Mouse (Mus musculus) cerebellum, postnatal 14 days (tissue): ENCODE measurements at regions not wholly inside any gene's neighbourhood (a gene's known extent, or its start where the extent isn't known, plus 50 kb on each side); places are given as distances from the start of the nearest gene placed in this dataset.
A peak's percentile ranks its signal among the peaks of the same experiment; 100 is the strongest.

Source experiments
- DNase-seq, 2 experiments: peaks; one replicate each; pipeline ENCODE4 v3.0.0; 2021; ENCODE audit warnings: mixed read lengths in 2 of 2

DNA sequence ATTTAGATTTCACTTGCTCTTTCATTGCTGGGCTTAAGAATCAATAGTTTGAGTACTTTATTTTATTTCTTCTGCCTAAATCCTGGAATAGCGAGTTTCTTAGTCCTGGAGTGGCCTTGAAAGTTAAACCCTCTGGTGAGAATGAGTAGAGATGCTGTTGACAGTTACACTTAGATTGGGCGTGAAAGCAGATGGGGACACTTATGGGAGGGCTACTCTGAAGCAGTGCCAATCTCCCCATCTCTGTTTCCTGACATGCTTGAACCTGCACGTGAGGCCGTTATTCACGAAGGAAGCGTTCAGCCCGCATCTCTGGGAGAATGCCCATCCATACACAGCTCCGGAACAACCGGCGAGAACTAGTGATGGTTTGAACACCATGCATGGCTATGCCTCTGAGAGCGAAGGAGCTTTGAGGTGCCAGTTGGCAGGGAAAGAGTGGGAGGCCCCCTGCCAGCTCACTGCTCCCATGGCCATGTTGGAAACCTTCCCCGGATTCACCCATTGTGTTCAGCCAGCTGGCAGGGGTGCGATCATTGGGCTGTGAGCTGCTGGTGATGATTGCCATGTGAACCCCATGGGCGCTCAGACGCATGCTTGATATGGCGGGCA lies 792.2 kb upstream of the Got2 start:
- DNase-seq: peak; percentile 93 to 98

DNA sequence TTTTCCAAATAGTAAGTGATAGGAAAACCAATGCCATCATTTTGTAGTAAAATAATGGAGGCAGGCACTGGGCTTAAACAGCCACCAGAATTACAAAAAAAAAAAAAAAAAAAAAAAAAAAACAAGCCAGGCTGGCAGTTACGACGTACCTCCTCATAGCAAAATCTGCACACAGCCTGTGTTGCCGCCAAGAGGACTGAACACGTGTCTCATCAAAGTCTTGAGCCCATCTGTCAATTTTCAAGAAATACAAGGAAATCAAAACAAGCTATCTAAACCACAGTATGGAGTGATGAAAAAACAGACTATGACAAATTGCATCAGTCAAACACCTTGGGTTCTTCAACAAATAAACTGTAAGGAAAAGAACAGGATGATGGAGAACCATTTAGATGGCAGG lies 791.2 kb upstream of the Got2 start:
- peak; percentile 58 to 68 for DNase-seq

DNA sequence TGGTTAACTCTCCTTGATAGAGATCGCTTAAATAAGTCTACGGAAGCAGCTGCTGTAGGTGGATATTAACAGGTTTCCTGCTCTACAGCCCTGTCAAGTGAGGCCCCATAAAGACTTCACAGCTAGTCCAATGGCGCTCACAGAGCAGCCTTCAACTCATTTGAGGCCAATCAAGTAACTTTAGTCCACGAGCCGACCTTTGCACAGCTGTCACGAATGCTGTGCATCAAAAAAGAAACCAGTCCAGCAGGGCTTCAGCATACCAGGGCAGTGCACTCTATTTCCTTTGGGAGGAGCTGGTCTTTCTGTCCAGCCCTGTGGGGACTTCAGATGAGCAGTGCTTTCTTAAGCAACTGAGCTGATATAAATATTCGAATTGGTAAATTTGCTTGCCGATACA lies 786.4 kb upstream of the Got2 start:
- no peak for DNase-seq

DNA sequence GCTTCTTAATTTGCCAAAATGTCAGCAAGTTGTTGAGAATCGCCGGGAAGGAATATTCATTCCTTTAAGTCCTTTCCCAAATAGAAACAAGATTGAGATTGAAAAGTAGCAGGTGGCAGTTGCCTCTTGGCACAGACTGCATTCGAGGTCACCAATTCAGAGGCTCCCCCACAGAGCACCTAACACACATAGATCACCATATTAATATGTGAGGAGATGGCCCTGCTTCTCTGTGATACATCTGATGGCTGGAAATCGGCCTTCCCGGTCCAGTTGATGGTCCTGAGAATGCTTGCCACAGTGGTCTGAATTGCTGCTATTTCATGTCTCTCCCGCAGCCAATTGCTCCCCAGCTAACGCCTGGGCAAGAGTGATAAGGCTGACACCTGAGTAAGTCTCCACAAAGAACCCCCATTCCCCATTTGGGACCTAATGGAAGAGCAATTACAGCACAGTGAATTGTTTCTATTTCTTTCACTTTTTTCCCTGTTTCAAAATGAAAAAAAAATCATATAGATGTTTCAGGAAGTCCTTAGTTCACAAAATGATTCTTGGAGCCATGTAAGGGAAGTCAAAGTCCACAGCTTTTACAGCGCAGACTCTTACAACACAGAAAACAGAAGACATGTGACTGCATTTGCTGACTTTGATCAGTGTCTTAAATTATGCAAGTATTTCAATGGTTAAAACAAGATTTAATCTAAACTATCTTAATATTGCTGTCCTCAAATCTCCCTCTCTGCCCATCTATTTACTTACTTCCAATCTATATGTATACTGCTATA lies 768.3 kb upstream of the Got2 start:
- DNase-seq: peak; percentile 5 to 15

DNA sequence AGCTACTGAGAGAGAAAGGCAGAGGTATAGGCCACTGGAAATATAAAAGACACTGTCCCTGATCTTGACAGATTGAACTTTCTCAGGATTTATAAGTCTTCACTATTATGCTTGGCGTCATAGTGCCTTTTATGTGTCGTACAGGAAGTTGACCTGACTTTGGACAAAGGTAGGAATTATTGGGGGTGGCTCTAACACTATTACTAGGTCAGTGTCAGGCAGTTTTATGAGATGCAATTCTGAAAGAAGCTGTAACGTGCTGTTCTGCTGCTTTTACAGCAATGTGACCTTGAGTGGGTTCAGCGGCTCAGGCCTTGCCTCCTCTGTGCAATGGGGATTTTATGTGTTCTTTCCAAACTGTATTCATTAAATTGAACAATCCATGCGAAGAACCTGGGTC lies 759.4 kb upstream of the Got2 start:
- no peak for DNase-seq
